Mouse (Mus musculus) hindbrain, embryonic 13.5 days (tissue): ENCODE data around the gene Piezo1. TPM values are rescaled to one million over a fixed set of nuclear protein-coding genes. Genes with fewer than 3 reads are reported as not detected.

Source experiments
- ATAC-seq: fragments of 200-750 bp; cut with Nextera tagmentation; 2 replicates; pipeline ENCODE4 v1.8.0; 2017; ENCODE audit warnings: moderate TSS enrichment; ENCODE audit not compliant: low FRiP score
- H3K27ac ChIP-seq: fragments of 300-500 bp; sonication (generic); 2 replicates; pipeline ENCODE4 v1.5.1; 2015; ENCODE audit warnings: inconsistent platforms, mild to moderate bottlenecking, moderate library complexity
- H3K27me3 ChIP-seq: fragments of 300-500 bp; sonication (generic); 2 replicates; pipeline ENCODE4 v1.6.1; 2015; ENCODE audit warnings: mild to moderate bottlenecking, inconsistent platforms
- H3K36me3 ChIP-seq: fragments of 300-500 bp; sonication (generic); 2 replicates; pipeline ENCODE4 v1.6.1; 2015; ENCODE audit warnings: mild to moderate bottlenecking, inconsistent platforms
- H3K4me1 ChIP-seq: fragments of 300-500 bp; sonication (generic); replicated peaks from 2 replicates; pipeline ENCODE4 v1.6.1; 2015; ENCODE audit warnings: inconsistent platforms
- H3K4me2 ChIP-seq: fragments of 300-500 bp; sonication (generic); 2 replicates; pipeline ENCODE4 v1.6.1; 2015; ENCODE audit warnings: inconsistent platforms, mild to moderate bottlenecking, moderate library complexity
- H3K4me3 ChIP-seq: fragments of 300-500 bp; sonication (generic); 2 replicates; pipeline ENCODE4 v1.5.1; 2015; ENCODE audit warnings: mild to moderate bottlenecking, inconsistent platforms
- H3K9ac ChIP-seq: fragments of 300-500 bp; sonication (generic); 2 replicates; pipeline ENCODE4 v1.6.1; 2015; ENCODE audit warnings: mild to moderate bottlenecking, inconsistent platforms
- H3K9me3 ChIP-seq: fragments of 300-500 bp; sonication (generic); 2 replicates; pipeline ENCODE4 v1.6.1; 2016; ENCODE audit warnings: inconsistent platforms
- WGBS: fragments of 180-500 bp; shearing (Covaris S2); methylation state at CpG from one replicate; pipeline ENCODE4 v1.1.7; 2015; 5-methylcytosine and 5-hydroxymethylcytosine counted together
- polyA plus RNA-seq: library from polyadenylated mRNA; unstranded; fragments of >200 nt; fragmentation: Nextera tagmentation; extraction: Ambion mirVana; gene quantifications from 2 replicates; pipeline ENCODE4 v1.2.1, GENCODE M21; 2015

Piezo1 gene
- polyA plus RNA-seq, 1 experiment from 2014 or later: 3.2 TPM

DNA sequence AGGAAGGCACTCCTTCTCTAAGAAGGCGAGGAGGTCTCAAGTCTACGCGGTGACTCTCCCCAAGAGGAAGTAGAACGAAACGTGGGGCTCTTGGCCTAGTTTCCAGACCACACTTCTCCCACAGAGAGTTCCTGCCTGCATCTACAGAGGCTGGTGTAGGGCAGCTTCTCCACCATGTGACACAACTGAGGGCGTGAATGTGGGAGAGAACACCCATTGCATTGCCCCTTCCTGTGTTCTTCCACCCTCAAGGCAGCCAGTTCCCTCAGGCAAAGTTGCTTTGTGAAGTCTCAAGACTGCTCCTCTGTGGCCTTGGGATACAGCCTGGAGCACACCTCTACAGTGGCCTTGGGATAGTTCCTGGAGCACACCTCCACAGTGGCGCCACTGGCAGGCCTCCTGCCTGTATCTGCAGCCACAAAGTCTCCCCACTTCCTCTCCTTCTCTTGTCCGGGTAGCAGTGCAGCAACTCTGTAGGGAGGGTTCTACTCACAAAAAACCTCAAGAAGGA, 77.2 kb downstream of the Piezo1 start:
- Histone ChIP-seq H3K4me2 (no peak overlapping the region), H3K9ac (no peak overlapping the region), H3K4me3 (no peak overlapping the region), H3K27me3 (no peaks in the 10 kb centered on the region), H3K9me3 (no peaks in the 10 kb centered on the region), H3K27ac (no peak overlapping the region), H3K4me1 (peaks cover 29% of the 10 kb centered on the region), H3K36me3 (peaks cover 55% of the 10 kb centered on the region)
- 94% methylated on average over 8 of the region's 8 CpGs for WGBS
- no peak for ATAC-seq

DNA sequence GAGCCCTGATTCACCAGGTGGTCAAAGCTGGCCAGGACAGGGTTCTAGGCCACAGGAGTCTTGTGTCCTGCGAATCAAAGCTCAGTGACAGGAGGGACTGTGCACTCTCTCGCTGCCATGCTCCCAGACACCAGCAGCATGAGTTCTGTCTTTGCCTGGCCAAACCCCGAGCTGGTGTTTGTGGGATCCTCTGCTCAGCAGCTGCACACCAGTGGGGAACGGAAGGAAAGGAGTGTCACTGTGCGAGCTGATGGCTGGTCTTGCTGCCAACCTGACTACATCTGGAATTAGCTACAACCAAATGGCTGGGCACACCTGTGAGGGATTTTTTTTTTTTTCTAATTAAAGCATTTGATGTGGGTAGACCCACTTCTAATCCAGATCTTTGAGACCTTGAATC, 80.4 kb downstream of the Piezo1 start:
- no peak for ATAC-seq
- WGBS: 84% methylated on average over 5 of the region's 5 CpGs
- peaks cover 70% of the 10 kb centered on the region for H3K36me3 ChIP-seq

DNA sequence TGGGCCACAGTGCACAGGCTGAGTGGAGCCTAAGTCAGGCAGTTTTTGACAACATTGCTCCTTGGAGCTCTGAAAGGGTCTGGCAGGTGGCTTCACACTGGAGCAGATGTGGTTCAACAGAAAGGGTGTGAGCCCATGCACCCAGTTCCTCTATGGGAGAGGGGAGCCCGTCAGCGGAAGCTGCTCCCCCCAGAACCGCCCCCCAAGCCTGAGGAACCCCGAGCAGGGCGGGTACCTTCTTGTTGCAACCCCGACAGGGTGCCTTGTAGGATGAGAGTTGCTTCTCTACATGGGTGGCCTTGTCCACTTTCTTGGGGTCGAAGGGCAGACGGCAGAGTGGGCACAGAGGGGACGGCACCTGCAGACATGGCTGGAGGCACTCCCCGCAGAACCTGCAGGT, 81.2 kb downstream of the Piezo1 start:
- Histone ChIP-seq H3K4me2 (no peak overlapping the region), H3K4me3 (no peak overlapping the region), H3K27ac (no peak overlapping the region), H3K9me3 (no peaks in the 10 kb centered on the region), H3K9ac (no peak overlapping the region), H3K27me3 (no peaks in the 10 kb centered on the region), H3K36me3 (peaks cover 76% of the 10 kb centered on the region), H3K4me1 (peaks cover 12% of the 10 kb centered on the region)
- WGBS: 85% methylated on average over 10 of the region's 10 CpGs
- no peak for ATAC-seq

More for the DNA sequence above, 80.4 kb downstream of the Piezo1 start:
- Histone ChIP-seq H3K4me2 (no peak overlapping the region), H3K27me3 (no peaks in the 10 kb centered on the region), H3K4me1 (peaks cover 16% of the 10 kb centered on the region), H3K27ac (no peak overlapping the region), H3K9me3 (no peaks in the 10 kb centered on the region), H3K9ac (0 out of 2 replicates have a peak overlapping the region, but pooled peaks have one; percentile 3), H3K4me3 (no peak overlapping the region)

DNA sequence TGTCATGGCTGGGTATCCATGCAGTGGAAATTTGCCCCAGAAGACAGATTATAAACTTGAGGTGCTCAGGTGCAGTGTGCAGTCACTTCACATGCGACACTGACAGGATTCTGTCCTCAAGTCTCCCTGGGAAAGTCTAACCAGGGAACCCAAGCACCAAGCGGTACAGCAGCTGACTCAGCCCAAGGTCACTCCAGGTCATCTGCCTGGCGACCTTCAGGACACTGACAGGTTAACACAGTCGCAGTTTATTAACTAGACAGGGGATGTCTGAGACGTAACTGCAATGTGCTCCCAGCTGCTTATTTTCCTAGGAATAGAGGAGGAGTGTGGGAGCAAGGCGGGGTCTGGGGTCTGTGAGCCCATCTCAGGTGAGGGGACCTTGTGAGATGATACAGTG, 81.7 kb downstream of the Piezo1 start:
- Histone ChIP-seq H3K9ac (no peak overlapping the region), H3K4me2 (no peak overlapping the region), H3K9me3 (no peaks in the 10 kb centered on the region), H3K36me3 (peaks cover 76% of the 10 kb centered on the region), H3K4me1 (peaks cover 7% of the 10 kb centered on the region), H3K27ac (no peak overlapping the region), H3K27me3 (no peaks in the 10 kb centered on the region), H3K4me3 (no peak overlapping the region)
- no peak for ATAC-seq
- WGBS: 86% methylated on average over 6 of the region's 6 CpGs

DNA sequence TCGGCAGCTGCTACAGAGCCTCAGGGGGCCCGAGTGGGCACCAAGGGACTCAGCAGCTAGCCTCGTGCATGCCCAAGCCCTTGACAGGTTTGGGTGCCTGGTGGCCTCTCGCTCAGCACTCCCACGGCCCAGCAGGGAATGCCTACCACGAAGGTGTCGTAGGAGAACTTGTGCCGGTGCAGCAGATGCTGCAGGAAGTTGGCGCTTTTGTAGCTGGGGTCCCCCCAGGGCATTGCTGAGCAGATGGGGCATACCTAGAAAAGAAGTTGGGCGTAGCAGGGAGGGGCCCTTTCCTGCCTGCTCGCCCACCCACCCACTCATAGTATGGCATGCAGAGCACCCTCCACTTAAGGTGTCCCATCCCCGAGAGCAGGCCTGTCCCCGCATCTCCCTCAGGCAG, 83.3 kb downstream of the Piezo1 start:
- no peak for ATAC-seq
- Histone ChIP-seq H3K27ac (no peak overlapping the region), H3K36me3 (peaks cover 63% of the 10 kb centered on the region), H3K27me3 (peaks cover 15% of the 10 kb centered on the region), H3K4me2 (no peak overlapping the region), H3K4me1 (no peaks in the 10 kb centered on the region), H3K4me3 (no peak overlapping the region), H3K9me3 (no peaks in the 10 kb centered on the region), H3K9ac (no peak overlapping the region)
- WGBS: 94% methylated on average over 13 of the region's 13 CpGs

DNA sequence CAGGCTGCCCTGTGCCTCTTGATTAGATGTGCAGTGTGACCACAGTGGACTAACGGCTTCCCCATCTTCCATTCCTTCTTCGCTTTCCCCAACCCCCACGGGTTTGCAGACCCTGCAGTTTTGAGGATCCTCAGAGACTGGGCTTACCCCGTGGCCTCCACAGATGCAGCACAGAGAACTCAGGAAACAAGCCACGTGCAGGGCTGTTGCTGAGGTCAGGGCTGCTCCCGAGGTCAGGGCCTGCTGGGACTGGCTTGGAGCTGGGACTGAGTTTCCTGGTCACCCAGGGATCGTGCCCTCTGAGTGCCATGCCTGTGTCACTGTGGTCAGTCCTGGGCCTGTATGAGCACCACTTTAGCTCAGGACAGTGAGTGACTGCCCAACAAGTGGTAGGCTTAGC, 86.1 kb downstream of the Piezo1 start:
- Histone ChIP-seq H3K4me1 (peaks cover 13% of the 10 kb centered on the region), H3K27ac (no peak overlapping the region), H3K4me3 (no peak overlapping the region), H3K4me2 (no peak overlapping the region), H3K36me3 (peaks cover 48% of the 10 kb centered on the region), H3K9ac (no peak overlapping the region), H3K9me3 (no peaks in the 10 kb centered on the region), H3K27me3 (peaks cover 43% of the 10 kb centered on the region)
- 75% methylated on average over 7 of the region's 7 CpGs for WGBS
- no peak for ATAC-seq

DNA sequence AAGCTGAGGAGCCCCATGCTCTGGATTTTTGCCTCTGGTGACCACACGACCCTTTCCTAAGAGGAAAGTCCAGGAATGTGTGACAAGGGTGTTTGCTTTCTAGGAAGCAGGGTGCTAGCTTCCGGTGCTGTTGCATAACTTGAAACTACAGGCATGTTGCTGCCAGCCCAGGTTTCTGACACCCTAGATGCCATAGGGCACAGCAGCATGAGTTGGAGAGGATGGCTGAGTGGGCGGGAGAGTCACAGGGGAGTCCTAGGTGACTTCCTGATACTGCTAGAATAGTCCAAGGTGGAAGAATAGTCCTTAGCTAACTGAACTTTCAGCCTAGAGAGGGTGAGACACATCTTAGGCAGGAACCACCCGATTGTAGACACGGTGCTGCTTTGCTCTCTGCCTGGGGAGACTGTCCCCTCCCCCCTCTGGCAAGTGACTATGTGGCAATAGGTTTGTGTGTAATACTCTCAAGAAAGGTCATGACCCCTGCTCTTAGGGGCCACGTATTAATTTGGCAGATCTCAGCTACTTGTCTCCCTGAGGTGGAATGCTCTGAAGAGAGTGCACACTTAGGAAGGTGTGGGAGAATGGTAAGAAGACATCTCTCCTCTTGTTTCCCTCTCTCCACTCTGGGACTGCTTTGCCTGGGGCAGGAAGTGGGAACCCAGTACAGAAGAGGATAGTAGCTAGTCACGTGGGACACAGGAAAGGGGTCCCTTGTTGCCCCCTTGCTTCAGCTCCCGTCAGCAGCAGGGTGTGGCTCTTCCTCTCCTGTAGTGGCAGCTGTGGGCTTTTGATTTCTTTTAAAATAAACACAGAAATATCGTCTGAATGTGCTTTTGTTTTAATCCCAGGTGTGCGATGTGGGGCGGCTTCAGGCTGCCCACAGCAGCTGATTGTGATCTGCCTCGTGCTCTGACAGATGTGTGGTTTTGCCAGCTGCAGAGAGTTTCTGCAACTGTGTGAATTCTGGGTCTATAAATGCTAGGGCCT, 87.2 kb downstream of the Piezo1 start:
- Histone ChIP-seq H3K36me3 (peaks cover 37% of the 10 kb centered on the region), H3K4me2 (no peak overlapping the region), H3K27me3 (peaks cover 54% of the 10 kb centered on the region), H3K27ac (no peak overlapping the region), H3K9me3 (no peaks in the 10 kb centered on the region), H3K4me1 (peaks cover 15% of the 10 kb centered on the region), H3K9ac (no peak overlapping the region), H3K4me3 (no peak overlapping the region)
- WGBS: 67% methylated on average over 12 of the region's 12 CpGs
- no peak for ATAC-seq

DNA sequence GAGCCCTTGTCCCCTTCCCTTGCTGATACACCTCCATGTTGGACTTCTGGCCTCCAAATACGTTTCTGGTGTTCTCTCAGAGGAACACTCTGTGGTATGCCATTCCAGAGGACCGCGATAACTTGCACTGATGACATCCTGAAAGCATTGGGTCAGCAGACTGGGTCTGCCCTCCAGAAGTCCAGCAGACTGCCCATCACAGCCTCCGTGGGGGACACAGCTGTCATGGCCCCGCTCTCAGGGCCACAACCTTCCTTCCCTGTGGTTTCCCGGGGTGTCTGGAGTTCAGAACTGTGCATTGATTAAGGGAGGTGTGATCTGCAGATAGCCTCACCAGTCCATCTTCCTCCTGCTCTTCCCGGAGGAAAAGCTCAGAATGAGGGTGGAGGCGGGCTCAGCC, 88.6 kb downstream of the Piezo1 start:
- Histone ChIP-seq H3K27me3 (peaks cover 67% of the 10 kb centered on the region), H3K27ac (no peak overlapping the region)
- 77% methylated on average over 8 of the region's 8 CpGs for WGBS

DNA sequence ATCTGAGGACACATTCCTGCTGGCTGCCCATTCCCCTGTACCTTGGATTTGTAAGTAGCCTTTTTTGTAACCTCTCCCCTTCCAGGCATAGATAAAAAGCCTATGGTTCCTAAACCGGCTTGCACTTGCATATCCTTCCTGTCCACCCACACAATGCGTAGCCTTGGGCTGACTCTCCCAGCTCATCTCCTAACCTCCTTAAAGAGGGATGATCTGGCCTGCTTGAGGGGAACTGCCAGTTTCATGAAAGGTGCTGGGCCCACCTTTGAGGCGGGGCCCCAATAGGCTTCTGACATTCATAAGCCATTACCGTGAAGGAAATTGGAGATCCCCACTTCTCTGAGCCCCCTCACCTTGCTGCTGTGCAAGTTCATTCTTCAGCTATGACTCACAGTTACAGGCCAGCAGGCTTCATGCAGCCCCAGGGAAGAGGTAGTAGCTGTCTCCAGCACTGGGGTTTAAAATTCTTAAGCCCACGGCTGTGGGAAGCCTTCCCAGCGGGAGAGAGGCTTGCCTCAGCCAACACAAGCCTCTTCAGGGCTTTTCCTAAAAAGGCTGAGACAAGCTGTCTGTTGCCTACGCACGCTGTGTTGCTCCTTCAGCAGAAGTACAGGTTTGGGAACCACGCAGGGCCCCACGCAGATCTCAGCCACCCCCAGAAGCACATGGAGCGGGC, 89.5 kb downstream of the Piezo1 start:
- WGBS: 66% methylated on average over 11 of the region's 11 CpGs
- Histone ChIP-seq H3K27me3 (peaks cover 76% of the 10 kb centered on the region), H3K27ac (no peak overlapping the region), H3K9ac (0 out of 2 replicates have a peak overlapping the region, but pooled peaks have one; percentile 63), H3K4me3 (no peak overlapping the region), H3K4me1 (peaks cover 15% of the 10 kb centered on the region), H3K4me2 (no peak overlapping the region), H3K36me3 (peaks cover 14% of the 10 kb centered on the region), H3K9me3 (no peaks in the 10 kb centered on the region)
- no peak for ATAC-seq

More for the DNA sequence above, 88.6 kb downstream of the Piezo1 start:
- Histone ChIP-seq H3K9me3 (no peaks in the 10 kb centered on the region), H3K9ac (no peak overlapping the region), H3K4me1 (peaks cover 15% of the 10 kb centered on the region), H3K4me2 (no peak overlapping the region), H3K4me3 (no peak overlapping the region), H3K36me3 (peaks cover 23% of the 10 kb centered on the region)
- no peak for ATAC-seq

DNA sequence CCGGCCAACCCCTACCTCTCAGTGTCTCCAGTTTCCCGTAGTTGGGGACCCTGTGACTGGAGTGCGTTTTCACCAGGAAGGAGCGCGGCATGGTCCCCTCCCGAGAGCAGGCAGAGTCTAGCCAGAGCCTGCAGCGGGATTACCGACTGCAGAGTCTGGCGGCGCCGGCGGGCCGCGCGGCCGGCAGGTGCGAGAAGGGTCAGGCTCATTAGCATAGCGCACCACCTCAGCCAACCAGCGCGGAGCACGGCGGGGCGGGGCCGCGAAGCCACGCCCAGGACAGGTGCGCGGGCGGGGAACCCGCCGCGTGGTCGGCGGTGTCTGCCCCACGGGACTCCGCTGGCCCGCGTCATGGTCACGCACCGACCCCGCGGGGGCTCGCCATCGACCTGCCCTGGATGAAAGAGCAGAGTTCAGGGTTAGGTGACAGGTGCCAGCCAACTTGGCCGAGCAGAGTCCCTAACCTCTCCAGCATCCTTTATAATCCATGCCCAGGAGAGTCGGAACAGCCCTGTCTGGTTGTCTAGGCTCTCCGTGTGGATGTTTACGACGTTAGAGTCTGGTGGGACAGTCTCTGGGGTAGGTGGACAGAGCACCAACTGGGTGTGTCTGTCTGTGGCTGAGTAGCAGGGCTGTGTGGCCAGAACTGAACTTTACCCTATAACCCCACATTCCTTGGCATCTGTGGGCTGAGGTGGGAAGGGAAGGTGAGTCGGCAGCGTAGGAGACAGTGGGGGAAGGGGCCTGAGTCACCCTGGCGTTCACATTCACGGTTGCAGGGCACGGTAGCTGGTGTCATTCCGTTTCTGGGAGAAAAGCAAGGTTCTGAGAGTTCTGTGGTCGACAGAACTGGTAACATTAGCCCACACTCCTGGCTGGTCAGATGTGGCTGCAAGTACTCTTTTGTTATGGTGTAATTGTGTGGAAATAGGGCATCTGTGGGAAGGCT, 90.3 kb downstream of the Piezo1 start, which contains the start of gene Snai3:
TSS of gene Snai3 (minus strand) at position 210 of the 949 bp plus-strand sequence.
- Histone ChIP-seq H3K27ac (no peak within 1 kb of the TSS), H3K4me2 (peak within 1 kb of the TSS; percentile 70), H3K27me3 (peaks cover 84% of the 10 kb centered on the region), H3K4me1 (peaks cover 15% of the 10 kb centered on the region), H3K36me3 (peaks cover 7% of the 10 kb centered on the region), H3K9ac (peak within 1 kb of the TSS; percentile 63), H3K9me3 (no peaks in the 10 kb centered on the region), H3K4me3 (peak within 1 kb of the TSS; percentile 38)
- WGBS: 3% methylated on average over 56 of the region's 56 CpGs
- 0 out of 2 replicates have a peak, but pooled peaks have one; percentile 49 for ATAC-seq

DNA sequence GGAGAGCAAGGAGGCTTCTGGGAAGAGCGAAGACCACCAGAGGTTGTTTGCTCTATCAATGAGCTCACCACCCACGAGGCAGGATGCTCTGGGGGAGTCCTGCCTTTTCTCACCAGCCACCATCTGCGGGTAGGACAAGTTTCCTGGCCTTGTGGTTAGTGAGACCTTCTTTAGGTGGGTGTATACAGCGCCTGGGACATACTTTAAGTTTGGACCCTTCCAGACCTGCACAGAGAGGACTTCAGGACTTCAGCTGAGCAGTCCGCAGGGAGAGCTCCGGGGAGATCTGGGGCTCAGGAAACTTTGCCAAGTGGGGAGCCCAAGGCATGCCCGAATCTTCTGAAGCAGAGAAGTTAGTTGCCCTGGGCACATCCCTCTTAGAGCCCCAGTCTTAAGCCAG, 91.1 kb downstream of the Piezo1 start:
- Histone ChIP-seq H3K4me2 (peak overlapping the region; percentile 70), H3K9me3 (no peaks in the 10 kb centered on the region), H3K27me3 (peaks cover 87% of the 10 kb centered on the region), H3K4me3 (peak overlapping the region; percentile 38), H3K4me1 (peaks cover 15% of the 10 kb centered on the region), H3K9ac (peak overlapping the region; percentile 63; the same call in 1 of the 2 replicates), H3K36me3 (no peaks in the 10 kb centered on the region), H3K27ac (no peak overlapping the region)
- WGBS: 27% methylated on average over 7 of the region's 7 CpGs
- ATAC-seq: no peak
